Mouse (Mus musculus) lung, adult 2 months (tissue): ENCODE results near the gene Cilp2.

Experiments
- CTCF ChIP-seq: fragments of 200-500 bp; IDR thresholded peaks from 2 replicates; pipeline ENCODE4 v1.5.1; 2011; ENCODE audit warnings: mild to moderate bottlenecking, low read length, control low read depth; ENCODE audit not compliant: insufficient read depth
- POLR2A ChIP-seq: fragments of 200-500 bp; IDR thresholded peaks from 2 replicates; pipeline ENCODE4 v1.6.1; 2011; ENCODE audit warnings: low read depth, mild to moderate bottlenecking, control low read depth, low read length, borderline replicate concordance; ENCODE audit errors: extremely low read depth

DNA sequence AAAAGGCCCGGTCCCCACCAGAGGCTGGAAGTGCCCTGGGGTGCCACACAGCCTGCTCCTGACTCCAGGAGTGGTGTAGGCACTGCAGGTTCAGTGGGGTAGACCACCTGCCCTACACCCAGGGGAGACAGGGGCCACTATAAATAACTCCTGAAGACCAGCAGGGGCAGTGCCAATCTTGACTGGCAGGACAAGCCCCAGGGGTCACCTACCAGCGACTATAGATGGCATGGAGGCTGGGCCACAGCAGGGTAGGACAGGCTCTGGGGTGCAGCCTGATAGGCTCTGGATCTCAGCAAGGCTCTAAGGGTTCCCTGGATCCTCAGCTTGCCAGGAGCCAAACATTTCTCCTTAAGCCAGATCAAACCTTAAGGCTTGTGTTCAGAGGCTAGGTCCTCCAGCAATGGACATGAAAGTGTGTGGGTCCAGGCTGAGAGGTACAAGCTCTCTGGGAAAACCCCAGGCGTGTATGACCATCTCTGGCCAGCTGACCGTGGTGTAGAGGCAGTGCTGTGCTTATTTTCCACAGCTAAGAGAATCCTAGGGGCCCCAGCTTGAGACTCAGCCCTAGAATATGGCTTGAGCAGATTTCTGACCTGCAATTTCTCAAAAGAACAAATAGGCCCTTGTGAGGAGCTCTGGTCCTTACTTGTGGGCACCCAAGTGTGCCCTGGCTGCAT lies 8.4 kb upstream of the Cilp2 start:
- TF ChIP-seq CTCF (no peak), POLR2A (no peak)
